Mouse (Mus musculus) thymus, adult 2 months (tissue): ENCODE measurements around the gene Tmem88b. TPM values are rescaled to one million over a fixed set of nuclear protein-coding genes. Genes with fewer than 3 reads are reported as not detected.

Experiments
- DNase-seq: peaks from one replicate; pipeline ENCODE4 v3.0.0; 2021
- H3K27ac ChIP-seq: fragments of 200-500 bp; 2 replicates; pipeline ENCODE4 v1.5.1; 2012; ENCODE audit warnings: low read length, control low read depth; ENCODE audit not compliant: control insufficient read depth, insufficient read depth
- H3K27me3 ChIP-seq: fragments of 200-500 bp; 2 replicates; pipeline ENCODE4 v1.6.1; 2012; ENCODE audit warnings: mild to moderate bottlenecking, low read length, moderate library complexity, mixed read lengths; ENCODE audit not compliant: control insufficient read depth, insufficient read depth
- H3K36me3 ChIP-seq: fragments of 200-500 bp; 2 replicates; pipeline ENCODE4 v1.6.1; 2012; ENCODE audit warnings: mild to moderate bottlenecking, low read length, moderate library complexity; ENCODE audit not compliant: control insufficient read depth, insufficient read depth
- H3K4me1 ChIP-seq: fragments of 200-500 bp; replicated peaks from 2 replicates; pipeline ENCODE4 v1.6.1; 2012; ENCODE audit warnings: low read length; ENCODE audit not compliant: control insufficient read depth, insufficient read depth
- H3K4me3 ChIP-seq: fragments of 200-500 bp; 2 replicates; pipeline ENCODE4 v1.5.1; 2012; ENCODE audit warnings: mild to moderate bottlenecking, low read length, control low read depth, moderate library complexity; ENCODE audit not compliant: control insufficient read depth, insufficient read depth
- CTCF ChIP-seq: fragments of 200-500 bp; IDR thresholded peaks from 2 replicates; pipeline ENCODE4 v1.5.1; 2012; ENCODE audit warnings: mild to moderate bottlenecking, control low read depth, low read length, moderate library complexity, borderline replicate concordance; ENCODE audit not compliant: control insufficient read depth, poor library complexity, insufficient read depth; ENCODE audit errors: extremely low read depth
- POLR2A ChIP-seq: fragments of 200-500 bp; IDR thresholded peaks from 2 replicates; pipeline ENCODE4 v1.6.1; 2012; ENCODE audit warnings: mild to moderate bottlenecking, low read length, control low read depth, moderate library complexity; ENCODE audit not compliant: control insufficient read depth, poor library complexity, insufficient read depth; ENCODE audit errors: extremely low read depth
- WGBS: fragments of 180-500 bp; shearing (Covaris S2); methylation state at CpG from one replicate; pipeline ENCODE4 v1.1.7; 2018; 5-methylcytosine and 5-hydroxymethylcytosine counted together
- polyA plus RNA-seq: library from polyadenylated mRNA; depleted of rRNA; stranded (reverse); fragments of >200 nt; gene quantifications from 2 replicates; pipeline ENCODE4 v1.2.3, GENCODE M21; 2012

The Tmem88b gene
- polyA plus RNA-seq, 1 experiment, result 0.58 TPM

GRCm38 (mm10) chr4:155762357-155762756 lies 23.3 kb downstream of the Tmem88b start:
- H3K27ac ChIP-seq, result no peak overlapping the region
- DNase-seq, result no peak
- H3K27me3 ChIP-seq, result no peaks in the 10 kb centered on the region
- H3K4me3 ChIP-seq, result no peak overlapping the region
- H3K4me1 ChIP-seq, result peaks cover 9% of the 10 kb centered on the region
- WGBS, result 97% methylated on average over 3 of the region's 3 CpGs
- TF ChIP-seq CTCF, result no peak
- TF ChIP-seq POLR2A, result no peak
- H3K36me3 ChIP-seq, result no peaks in the 10 kb centered on the region

GRCm38 (mm10) chr4:155761356-155762099 lies 24.1 kb downstream of the Tmem88b start:
- WGBS, result 3% methylated on average over 28 of the region's 28 CpGs
- H3K27me3 ChIP-seq, result no peaks in the 10 kb centered on the region
- no peak for DNase-seq
- H3K4me1 ChIP-seq, result peaks cover 9% of the 10 kb centered on the region
- no peak overlapping the region for H3K27ac ChIP-seq
- no peaks in the 10 kb centered on the region for H3K36me3 ChIP-seq
- TF ChIP-seq POLR2A, result no peak
- TF ChIP-seq CTCF, result no peak
- peak overlapping the region; percentile 62 for H3K4me3 ChIP-seq

- under 1% methylated on average over 68 of the region's 68 CpGs for WGBS
- DNase-seq, result peak; percentile 96
- no peaks in the 10 kb centered on the region for H3K36me3 ChIP-seq
- TF ChIP-seq POLR2A (peak; percentile 50), CTCF (no peak; the same call in 1 of the 2 replicates)
- H3K4me3 ChIP-seq, result peak within 1 kb of the TSS; percentile 62
- H3K4me1 ChIP-seq, result peaks cover 9% of the 10 kb centered on the region
- H3K27ac ChIP-seq, result no peak within 1 kb of the TSS
- no peaks in the 10 kb centered on the region for H3K27me3 ChIP-seq
Measured at GRCm38 (mm10) chr4:155760613-155761355, 24.9 kb downstream of the Tmem88b start, which contains the start of gene Atad3a. Gene Atad3a (minus strand): TSS chr4:155761093.

DNA sequence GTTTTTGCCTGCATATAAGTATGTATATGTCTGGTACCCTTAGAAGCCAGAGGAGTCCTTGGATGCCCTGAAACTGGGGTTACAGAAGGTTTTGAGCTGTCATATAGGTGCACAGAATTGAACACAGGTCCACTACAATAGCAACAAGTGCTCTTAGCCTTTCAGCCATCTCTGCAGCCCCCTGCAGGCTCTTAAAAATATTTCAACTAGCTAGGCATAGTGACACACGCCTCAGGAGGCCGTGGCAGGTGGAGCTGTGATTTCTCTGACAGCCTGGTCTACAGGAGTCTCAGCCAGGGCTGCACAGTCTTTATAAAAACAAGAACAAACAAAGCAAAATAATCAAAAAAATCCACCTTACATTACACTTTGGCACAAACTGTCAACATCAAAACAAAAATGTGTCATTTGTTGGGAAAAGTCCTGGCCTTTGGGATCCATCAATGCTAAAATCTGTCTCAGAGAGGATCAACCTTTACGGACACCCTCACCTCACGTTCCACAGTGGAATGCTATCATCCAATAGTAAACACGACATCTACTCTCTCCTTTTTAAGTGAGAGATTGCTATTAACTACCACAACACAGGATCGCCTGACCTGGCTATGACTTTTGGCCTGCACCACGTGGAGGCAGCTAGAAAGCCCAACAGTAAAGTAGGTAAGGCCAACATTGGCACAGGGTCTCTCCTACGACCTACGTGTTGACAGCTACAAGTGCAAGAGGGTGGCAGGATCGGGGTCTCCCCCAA lies 25.6 kb downstream of the Tmem88b start:
- Histone ChIP-seq H3K36me3 (no peaks in the 10 kb centered on the region), H3K27me3 (no peaks in the 10 kb centered on the region), H3K27ac (no peak overlapping the region), H3K4me3 (peak overlapping the region; percentile 62), H3K4me1 (peaks cover 9% of the 10 kb centered on the region)
- WGBS, result 2% methylated on average over 10 of the region's 10 CpGs
- DNase-seq, result peak; percentile 47
- no peak for TF ChIP-seq CTCF
- TF ChIP-seq POLR2A, result no peak

GRCm38 (mm10) chr4:155757011-155757410 lies 28.7 kb downstream of the Tmem88b start:
- Histone ChIP-seq H3K27ac (no peak overlapping the region), H3K27me3 (no peaks in the 10 kb centered on the region), H3K4me3 (no peak overlapping the region), H3K36me3 (peaks cover 4% of the 10 kb centered on the region; the same call in 1 of the 2 replicates), H3K4me1 (peaks cover 9% of the 10 kb centered on the region)
- 96% methylated on average over 12 of the region's 12 CpGs for WGBS
- no peak for DNase-seq
- no peak for TF ChIP-seq POLR2A
- TF ChIP-seq CTCF, result no peak

DNA sequence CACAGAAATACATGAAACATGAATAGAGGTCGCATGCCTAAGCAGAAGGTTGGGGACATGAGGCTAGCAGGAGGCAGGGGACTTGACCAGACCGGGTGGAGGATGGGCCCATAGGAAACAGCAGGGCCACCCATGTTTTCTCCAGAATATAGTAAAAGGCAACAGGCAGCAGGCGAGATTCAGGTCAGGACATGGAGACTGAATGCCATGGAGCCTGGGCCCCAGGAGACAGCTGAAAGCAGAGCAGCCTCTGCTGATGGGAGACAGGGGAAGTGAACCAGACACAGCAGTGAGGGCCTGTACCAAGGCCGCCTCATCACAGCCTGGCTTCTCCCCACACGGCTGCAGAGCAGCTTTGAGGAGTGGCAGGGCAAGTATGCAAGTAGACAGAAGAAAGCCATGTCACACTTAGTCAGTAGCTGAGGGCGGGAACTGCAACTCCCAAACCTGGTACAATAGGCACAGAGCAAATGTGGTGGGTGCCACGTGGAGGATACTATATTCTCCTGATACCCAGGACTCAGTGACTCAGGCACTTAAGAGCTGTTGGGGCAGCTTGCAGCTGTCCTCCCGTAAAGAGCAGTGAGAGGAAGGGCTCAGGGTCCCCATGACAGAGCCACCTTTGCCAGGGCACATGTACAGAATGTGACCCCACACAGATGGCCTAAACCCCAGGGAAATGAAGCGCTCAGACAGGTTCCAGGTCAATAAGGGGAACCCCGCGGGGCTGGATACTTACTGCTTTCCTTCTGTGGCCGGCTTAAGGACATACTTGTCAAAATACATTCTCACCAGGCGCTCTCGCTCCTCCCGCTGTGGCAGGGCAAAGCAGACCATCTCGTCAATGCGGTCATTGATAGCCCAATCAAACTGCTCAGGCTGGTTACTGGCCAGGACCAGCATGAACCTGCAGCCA lies 38.8 kb downstream of the Tmem88b start:
- Histone ChIP-seq H3K4me1 (no peaks in the 10 kb centered on the region), H3K4me3 (no peak overlapping the region), H3K27ac (no peak overlapping the region), H3K27me3 (no peaks in the 10 kb centered on the region), H3K36me3 (no peaks in the 10 kb centered on the region; the same call in 1 of the 2 replicates)
- TF ChIP-seq POLR2A (no peak), CTCF (no peak)
- no peak for DNase-seq
- WGBS, result 96% methylated on average over 17 of the region's 17 CpGs
